Mouse (Mus musculus) heart, postnatal 0 days (tissue): ENCODE measurements at regions not wholly inside any gene's neighbourhood (a gene's known extent, or its start where the extent isn't known, plus 50 kb on each side); places are given as distances from the start of the nearest gene placed in this dataset.

Experiments used
- ATAC-seq: fragments of 200-750 bp; cut with Nextera tagmentation; 2 replicates; pipeline ENCODE4 v1.8.0; 2017; ENCODE audit warnings: low read depth, moderate number of reproducible peaks, moderate library complexity; ENCODE audit not compliant: insufficient read depth
- DNase-seq: peaks from one replicate; pipeline ENCODE4 v3.0.0-alpha.2; 2016; ENCODE audit warnings: low spot score
- H3K27ac ChIP-seq: fragments of 300-500 bp; sonication (generic); 2 replicates; pipeline ENCODE4 v1.5.1; 2014; ENCODE audit warnings: low read depth, mild to moderate bottlenecking
- H3K27me3 ChIP-seq: fragments of 300-500 bp; sonication (generic); 2 replicates; pipeline ENCODE4 v1.6.1; 2014; ENCODE audit warnings: low read length, mixed read lengths; ENCODE audit not compliant: control insufficient read depth, insufficient read depth
- H3K36me3 ChIP-seq: fragments of 300-500 bp; sonication (generic); replicated peaks from 2 replicates; pipeline ENCODE4 v1.6.1; 2014; ENCODE audit warnings: low read length, mixed read lengths; ENCODE audit not compliant: control insufficient read depth, insufficient read depth
- H3K4me1 ChIP-seq: fragments of 300-500 bp; sonication (generic); 2 replicates; pipeline ENCODE4 v1.6.1; 2014; ENCODE audit warnings: antibody characterized with exemption; ENCODE audit not compliant: control insufficient read depth, insufficient read depth
- H3K4me2 ChIP-seq: fragments of 300-500 bp; sonication (generic); 2 replicates; pipeline ENCODE4 v1.6.1; 2014; ENCODE audit warnings: low read depth, mild to moderate bottlenecking, low read length, moderate library complexity
- H3K4me3 ChIP-seq: fragments of 300-500 bp; sonication (generic); 2 replicates; pipeline ENCODE4 v1.5.1; 2014; ENCODE audit warnings: low read depth, low read length
- H3K9ac ChIP-seq: fragments of 300-500 bp; sonication (generic); replicated peaks from 2 replicates; pipeline ENCODE4 v1.6.1; 2014; ENCODE audit warnings: low read depth, low read length, mixed read lengths
- H3K9me3 ChIP-seq: fragments of 300-500 bp; sonication (generic); replicated peaks from 2 replicates; pipeline ENCODE4 v1.6.1; 2016; ENCODE audit warnings: low read length; ENCODE audit not compliant: control insufficient read depth
- CTCF ChIP-seq: IDR thresholded peaks from 2 replicates; pipeline ENCODE4 v1.5.1; 2016; ENCODE audit warnings: antibody characterized with exemption, control low read depth, low read depth
- EP300 ChIP-seq: IDR thresholded peaks from 2 replicates; pipeline ENCODE4 v1.6.1; 2016; ENCODE audit warnings: antibody characterized with exemption, low read depth
- WGBS: fragments of 180-500 bp; shearing (Covaris S2); extraction: QIAGEN DNeasy Blood & Tissue Kit; methylation state at CpG from one replicate; pipeline ENCODE4 v1.1.7; 2014; 5-methylcytosine and 5-hydroxymethylcytosine counted together

- H3K9me3 ChIP-seq: no peaks in the 10 kb centered on the region
- no peak for TF ChIP-seq EP300
- H3K27ac ChIP-seq: no peak overlapping the region
- H3K36me3 ChIP-seq: no peaks in the 10 kb centered on the region
- 4% methylated on average over 1 of the region's 1 CpGs for WGBS
- no peak overlapping the region for H3K4me2 ChIP-seq
- no peak overlapping the region for H3K4me3 ChIP-seq
- ATAC-seq: no peak
- DNase-seq: no peak
- H3K27me3 ChIP-seq: no peaks in the 10 kb centered on the region
- H3K9ac ChIP-seq: no peak overlapping the region
- no peaks in the 10 kb centered on the region for H3K4me1 ChIP-seq
These were observed 243.4 kb upstream of the Cwc22 start for GRCm38 (mm10) chr2:78189620-78190019.

- H3K4me3 ChIP-seq: no peak overlapping the region
- DNase-seq (no peak), ATAC-seq (no peak)
- H3K4me2 ChIP-seq: no peak overlapping the region
- 74% methylated on average over 1 of the region's 1 CpGs for WGBS
- H3K9ac ChIP-seq: no peak overlapping the region
- H3K4me1 ChIP-seq: no peaks in the 10 kb centered on the region
- TF ChIP-seq CTCF (no peak), EP300 (no peak)
- H3K27me3 ChIP-seq: no peaks in the 10 kb centered on the region
- no peaks in the 10 kb centered on the region for H3K36me3 ChIP-seq
- no peaks in the 10 kb centered on the region for H3K9me3 ChIP-seq
- no peak overlapping the region for H3K27ac ChIP-seq
These were observed 238.8 kb upstream of the Cwc22 start for GRCm38 (mm10) chr2:78184950-78185349.

- no peak for TF ChIP-seq CTCF
- TF ChIP-seq EP300: no peak
- no peaks in the 10 kb centered on the region; the same call in 1 of the 2 replicates for H3K9me3 ChIP-seq
- no peaks in the 10 kb centered on the region for H3K36me3 ChIP-seq
- ATAC-seq (no peak), DNase-seq (no peak)
- no peak overlapping the region for H3K4me3 ChIP-seq
- no peak overlapping the region for H3K9ac ChIP-seq
- H3K4me2 ChIP-seq: no peak overlapping the region
- H3K27ac ChIP-seq: no peak overlapping the region
- no peaks in the 10 kb centered on the region for H3K27me3 ChIP-seq
- no peaks in the 10 kb centered on the region for H3K4me1 ChIP-seq
- 61% methylated on average over 4 of the region's 4 CpGs for WGBS
These were observed 227.6 kb upstream of the Cwc22 start for GRCm38 (mm10) chr2:78173784-78174183.

GRCm38 (mm10) chr2:78172819-78173218 lies 226.6 kb upstream of the Cwc22 start:
- Histone ChIP-seq H3K36me3 (no peaks in the 10 kb centered on the region), H3K9me3 (no peaks in the 10 kb centered on the region; the same call in 1 of the 2 replicates), H3K9ac (no peak overlapping the region), H3K27ac (no peak overlapping the region), H3K27me3 (no peaks in the 10 kb centered on the region), H3K4me2 (no peak overlapping the region), H3K4me1 (no peaks in the 10 kb centered on the region), H3K4me3 (no peak overlapping the region)
- DNase-seq: no peak
- TF ChIP-seq EP300: no peak
- no peak for TF ChIP-seq CTCF
- no peak for ATAC-seq
- WGBS: 48% methylated on average over 4 of the region's 4 CpGs

GRCm38 (mm10) chr2:78170162-78170747 lies 224.1 kb upstream of the Cwc22 start:
- Histone ChIP-seq H3K9me3 (no peaks in the 10 kb centered on the region), H3K4me1 (no peaks in the 10 kb centered on the region), H3K4me3 (no peak overlapping the region), H3K4me2 (no peak overlapping the region), H3K27me3 (no peaks in the 10 kb centered on the region), H3K9ac (no peak overlapping the region), H3K36me3 (no peaks in the 10 kb centered on the region), H3K27ac (no peak overlapping the region)
- no peak for TF ChIP-seq EP300
- TF ChIP-seq CTCF: no peak
- DNase-seq: no peak
- no peak for ATAC-seq
- WGBS: 76% methylated on average over 6 of the region's 6 CpGs

GRCm38 (mm10) chr2:78165429-78165828 lies 219.3 kb upstream of the Cwc22 start:
- ATAC-seq: no peak
- WGBS: 68% methylated on average over 13 of the region's 13 CpGs
- no peak overlapping the region for H3K9ac ChIP-seq

More at GRCm38 (mm10) chr2:78165429-78165828, 219.3 kb upstream of the Cwc22 start:
- H3K27ac ChIP-seq: no peak overlapping the region
- DNase-seq: no peak
- H3K4me1 ChIP-seq: no peaks in the 10 kb centered on the region
- H3K27me3 ChIP-seq: no peaks in the 10 kb centered on the region
- no peak for TF ChIP-seq CTCF
- no peak for TF ChIP-seq EP300
- no peaks in the 10 kb centered on the region for H3K36me3 ChIP-seq
- no peak overlapping the region for H3K4me3 ChIP-seq
- no peak overlapping the region for H3K4me2 ChIP-seq
- no peaks in the 10 kb centered on the region for H3K9me3 ChIP-seq
